Mouse (Mus musculus) bone marrow, adult 2 months (tissue): ENCODE measurements around the gene Cul4b.

Experiments
- CTCF ChIP-seq: fragments of 200-500 bp; IDR thresholded peaks from 2 replicates; pipeline ENCODE4 v1.5.1; 2011; ENCODE audit warnings: low read length, control low read depth; ENCODE audit not compliant: control insufficient read depth, insufficient read depth
- POLR2A ChIP-seq: fragments of 200-500 bp; IDR thresholded peaks from 2 replicates; pipeline ENCODE4 v1.6.1; 2011; ENCODE audit warnings: low read depth, mild to moderate bottlenecking, control low read depth, low read length, borderline replicate concordance; ENCODE audit not compliant: control insufficient read depth

DNA sequence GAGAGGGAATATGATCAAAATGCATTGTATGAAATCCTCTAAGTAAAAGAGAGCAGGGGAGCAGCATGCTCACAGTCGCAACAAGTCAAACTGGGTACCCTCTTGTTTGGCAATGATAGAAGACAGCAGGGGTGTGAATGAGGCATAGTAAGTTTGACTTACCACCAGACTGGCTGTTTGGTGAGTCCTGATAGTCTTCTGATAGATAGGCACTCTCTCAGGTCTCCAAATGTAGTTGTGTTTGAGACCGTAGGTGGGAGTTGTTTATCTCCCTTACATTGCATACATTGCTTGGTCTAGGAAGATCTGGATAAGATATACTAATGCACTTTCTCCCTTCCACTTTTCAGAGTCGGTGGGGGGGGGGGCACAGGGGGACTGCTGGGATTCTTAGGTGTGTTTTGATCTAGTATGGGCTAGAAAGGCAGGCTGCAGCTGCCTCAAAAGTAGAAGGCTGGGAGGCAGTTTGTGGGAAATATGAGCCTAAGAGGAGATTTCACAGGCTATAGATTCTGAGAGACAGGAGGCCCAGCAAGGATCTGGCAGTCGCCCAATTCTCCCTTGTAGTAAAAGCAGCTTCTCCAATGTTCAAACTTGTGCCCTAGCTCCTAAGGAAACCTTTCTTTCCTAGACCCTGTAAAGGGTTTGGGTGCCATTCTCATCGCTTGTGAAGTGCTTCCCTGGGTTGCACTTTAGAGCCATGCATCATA, 17.3 kb upstream of the Cul4b start:
- TF ChIP-seq CTCF (no peak), POLR2A (no peak)
